Mouse (Mus musculus) lung, embryonic 16.5 days (tissue): ENCODE measurements around the gene Rnase13. TPM values are rescaled to one million over a fixed set of nuclear protein-coding genes. Genes with fewer than 3 reads are reported as not detected.

Experiments used
- ATAC-seq: fragments of 200-750 bp; cut with Nextera tagmentation; 2 replicates; pipeline ENCODE4 v1.8.0; 2017; ENCODE audit warnings: low read depth, mild to moderate bottlenecking, moderate library complexity
- H3K27ac ChIP-seq: fragments of 300-500 bp; sonication (generic); 2 replicates; pipeline ENCODE4 v1.5.1; 2014; ENCODE audit warnings: mild to moderate bottlenecking, control low read depth, low read length
- H3K27me3 ChIP-seq: fragments of 300-500 bp; sonication (generic); 2 replicates; pipeline ENCODE4 v1.6.1; 2014; ENCODE audit warnings: low read depth, low read length, mixed read lengths; ENCODE audit not compliant: control insufficient read depth, insufficient read depth
- H3K36me3 ChIP-seq: fragments of 300-500 bp; sonication (generic); 2 replicates; pipeline ENCODE4 v1.6.1; 2014; ENCODE audit warnings: low read length; ENCODE audit not compliant: control insufficient read depth, insufficient read depth
- H3K4me1 ChIP-seq: fragments of 300-500 bp; sonication (generic); replicated peaks from 2 replicates; pipeline ENCODE4 v1.6.1; 2014; ENCODE audit warnings: low read length, mixed read lengths; ENCODE audit not compliant: control insufficient read depth, insufficient read depth
- H3K4me2 ChIP-seq: fragments of 300-500 bp; sonication (generic); 2 replicates; pipeline ENCODE4 v1.6.1; 2014; ENCODE audit warnings: low read depth, low read length, control low read depth
- H3K4me3 ChIP-seq: fragments of 300-500 bp; sonication (generic); 2 replicates; pipeline ENCODE4 v1.5.1; 2014; ENCODE audit warnings: mild to moderate bottlenecking, low read length, control low read depth
- H3K9ac ChIP-seq: fragments of 300-500 bp; sonication (generic); 2 replicates; pipeline ENCODE4 v1.6.1; 2014; ENCODE audit warnings: low read length, control low read depth
- H3K9me3 ChIP-seq: fragments of 300-500 bp; sonication (generic); 2 replicates; pipeline ENCODE4 v1.6.1; 2016; ENCODE audit warnings: low read length; ENCODE audit not compliant: control insufficient read depth
- WGBS: fragments of 180-500 bp; shearing (Covaris S2); extraction: QIAGEN DNeasy Blood & Tissue Kit; methylation state at CpG from one replicate; pipeline ENCODE4 v1.1.7; 2014; 5-methylcytosine and 5-hydroxymethylcytosine counted together
- polyA plus RNA-seq: library from polyadenylated mRNA; unstranded; fragments of >200 nt; fragmentation: Nextera tagmentation; extraction: Ambion mirVana; gene quantifications from 2 replicates; pipeline ENCODE4 v1.2.1, GENCODE M21; 2015

Gene Rnase13
- polyA plus RNA-seq, 1 experiment from 2014 or later, result not detected

DNA sequence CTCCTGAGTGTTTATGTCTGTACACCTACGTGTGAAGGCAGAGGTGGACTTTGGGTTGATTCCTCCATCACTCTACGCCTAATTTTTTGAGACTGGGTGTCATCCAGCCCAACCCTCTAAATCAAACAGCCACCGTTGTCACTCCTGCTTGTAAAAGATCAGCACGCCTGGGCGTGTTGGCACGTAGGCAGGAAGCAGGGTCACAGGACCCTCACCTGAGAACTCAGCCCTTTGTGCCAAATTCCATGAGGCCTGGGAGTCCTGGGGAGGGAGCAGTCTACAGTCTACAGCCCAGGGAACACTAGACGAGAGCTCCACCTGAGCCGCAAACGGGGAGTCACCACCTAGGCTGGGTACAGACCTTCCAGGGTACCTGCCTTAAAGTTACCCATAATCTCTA is 18.8 kb downstream of the Rnase13 start:
- Histone ChIP-seq H3K27ac (no peak overlapping the region), H3K36me3 (no peaks in the 10 kb centered on the region), H3K9ac (no peak overlapping the region), H3K4me2 (no peak overlapping the region), H3K9me3 (no peaks in the 10 kb centered on the region), H3K4me1 (peaks cover 6% of the 10 kb centered on the region; the same call in 1 of the 2 replicates), H3K27me3 (no peaks in the 10 kb centered on the region), H3K4me3 (no peak overlapping the region)
- 69% methylated on average over 9 of the region's 9 CpGs for WGBS
- ATAC-seq, result peak; percentile 32; the same call in 1 of the 2 replicates

DNA sequence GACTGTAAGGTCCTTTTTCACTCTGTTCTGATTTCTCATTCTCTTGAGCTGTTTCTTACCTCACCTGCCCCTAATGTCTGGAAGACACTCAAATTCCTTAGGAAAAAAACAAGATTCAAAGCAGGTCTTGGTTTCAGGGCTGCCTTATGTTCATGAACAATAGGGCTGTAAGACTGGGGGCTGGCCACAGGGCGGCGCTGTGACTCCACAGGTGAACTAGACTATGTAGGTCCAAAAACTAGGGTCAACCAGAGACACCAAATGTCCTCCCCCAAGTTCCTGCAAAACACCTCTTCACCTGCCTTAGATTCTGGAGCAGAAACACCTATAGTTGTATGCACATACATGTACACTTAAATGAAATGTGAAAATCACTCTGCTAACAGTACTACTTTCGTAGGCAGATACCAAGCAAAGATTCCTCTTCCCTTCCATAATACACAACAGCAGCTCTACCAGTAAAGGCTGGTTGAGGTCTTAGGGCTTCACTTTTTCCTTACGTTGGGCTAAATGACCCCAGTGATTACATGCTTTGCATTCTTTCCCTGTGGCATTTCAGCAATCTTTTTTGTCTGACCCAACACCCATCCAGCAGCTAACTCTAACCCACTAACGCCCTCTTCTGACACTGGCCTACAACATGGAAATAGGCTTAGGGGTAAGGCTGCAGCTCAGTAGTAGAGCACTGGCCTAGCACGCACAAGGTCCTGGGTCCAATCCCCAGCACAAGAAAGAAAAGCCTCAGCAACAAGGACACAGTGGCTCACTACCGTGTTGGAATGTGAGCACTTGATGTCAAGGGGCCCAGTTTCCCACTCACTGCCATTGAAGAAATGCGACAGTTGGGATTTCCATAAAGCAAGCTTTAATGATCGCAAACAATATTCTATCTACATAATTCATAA is 19.5 kb downstream of the Rnase13 start:
- H3K4me1 ChIP-seq, result peaks cover 6% of the 10 kb centered on the region; the same call in 1 of the 2 replicates
- no peak overlapping the region for H3K9ac ChIP-seq
- no peak overlapping the region for H3K27ac ChIP-seq
- no peaks in the 10 kb centered on the region for H3K36me3 ChIP-seq
- WGBS, result 49% methylated on average over 9 of the region's 9 CpGs
- H3K9me3 ChIP-seq, result no peaks in the 10 kb centered on the region
- peak; percentile 74 for ATAC-seq
- no peak overlapping the region for H3K4me3 ChIP-seq
- no peaks in the 10 kb centered on the region for H3K27me3 ChIP-seq
- no peak overlapping the region for H3K4me2 ChIP-seq

DNA sequence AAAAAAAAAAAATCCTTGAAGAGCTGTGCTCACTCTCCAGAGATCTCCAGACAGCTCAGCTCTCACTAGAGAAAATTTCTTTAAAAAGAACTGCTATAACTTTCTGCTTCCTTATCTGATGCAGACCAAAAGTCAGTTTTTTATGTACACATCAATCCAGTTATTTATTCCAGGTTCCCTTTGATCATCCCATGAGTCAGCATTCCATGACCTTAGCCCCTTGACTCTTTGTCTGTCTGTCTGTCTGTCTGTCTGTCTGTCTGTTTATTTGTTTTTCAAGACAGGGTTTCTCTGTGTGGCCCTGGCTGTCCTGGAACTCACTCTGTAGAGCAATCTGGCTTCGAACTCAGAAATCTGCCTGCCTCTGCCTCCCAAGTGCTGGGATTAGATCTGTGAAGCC is 23.2 kb downstream of the Rnase13 start:
- Histone ChIP-seq H3K36me3 (no peaks in the 10 kb centered on the region), H3K9ac (no peak overlapping the region), H3K4me2 (no peak overlapping the region), H3K9me3 (no peaks in the 10 kb centered on the region), H3K27ac (no peak overlapping the region), H3K27me3 (no peaks in the 10 kb centered on the region), H3K4me3 (no peak overlapping the region), H3K4me1 (peaks cover 6% of the 10 kb centered on the region; the same call in 1 of the 2 replicates)
- WGBS, result 84% methylated on average over 1 of the region's 1 CpGs
- ATAC-seq, result no peak

DNA sequence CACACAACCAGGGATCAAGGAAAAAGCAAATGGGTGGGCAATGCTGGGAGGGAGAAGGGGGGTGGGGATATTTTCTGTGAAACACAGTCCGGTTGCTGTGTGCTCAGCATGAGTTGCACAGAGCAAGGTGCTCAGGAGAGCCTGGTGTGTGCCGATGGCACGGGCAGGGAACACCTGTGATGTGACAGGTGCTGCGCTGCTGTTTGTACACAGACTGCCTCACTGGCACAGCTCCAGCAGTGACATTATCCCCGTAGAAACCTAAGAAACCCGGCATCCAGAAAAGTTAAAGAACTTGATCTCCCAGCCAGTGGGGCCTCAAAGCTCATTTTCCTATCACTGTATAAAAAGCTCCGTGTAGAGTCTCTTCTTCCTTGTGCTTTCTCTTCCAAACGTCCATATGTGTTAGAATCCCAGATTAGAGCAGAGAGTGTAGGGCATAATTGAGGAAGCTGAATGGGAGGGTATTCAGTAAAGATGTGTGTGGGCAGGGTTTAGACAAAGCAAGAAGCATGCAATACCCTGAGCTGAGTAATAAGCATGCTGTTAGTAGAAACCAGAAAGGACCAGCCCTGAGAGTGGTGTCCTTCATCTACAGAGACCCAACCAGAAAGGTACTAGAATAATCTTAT is 25.9 kb downstream of the Rnase13 start:
- 58% methylated on average over 8 of the region's 8 CpGs for WGBS
- H3K9ac ChIP-seq, result no peak overlapping the region
- H3K27me3 ChIP-seq, result no peaks in the 10 kb centered on the region
- no peak overlapping the region for H3K4me3 ChIP-seq
- peaks cover 3% of the 10 kb centered on the region for H3K36me3 ChIP-seq
- no peak overlapping the region for H3K27ac ChIP-seq
- ATAC-seq, result no peak
- H3K4me1 ChIP-seq, result peaks cover 5% of the 10 kb centered on the region; the same call in 1 of the 2 replicates
- no peak overlapping the region for H3K4me2 ChIP-seq
- H3K9me3 ChIP-seq, result no peaks in the 10 kb centered on the region

DNA sequence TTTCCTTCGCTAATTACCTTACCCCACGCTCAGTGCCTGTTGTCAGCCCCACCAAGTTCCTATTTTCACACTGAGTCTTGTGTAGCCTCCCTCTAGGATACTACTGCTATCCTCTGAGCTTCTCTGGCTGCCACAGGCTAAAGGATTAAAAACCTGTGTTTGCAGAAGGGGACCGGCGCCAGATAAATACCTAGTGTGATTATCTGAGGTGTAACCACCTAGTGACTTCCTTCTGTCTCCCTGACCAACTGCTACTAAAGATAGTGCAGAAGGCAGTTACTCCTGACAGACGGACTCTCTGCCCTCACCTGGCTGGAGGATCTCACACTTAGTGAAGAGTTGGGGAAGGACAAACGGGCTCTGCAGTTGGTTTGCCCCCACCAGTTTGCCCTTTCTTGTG is 26.6 kb downstream of the Rnase13 start:
- Histone ChIP-seq H3K4me1 (peaks cover 5% of the 10 kb centered on the region; the same call in 1 of the 2 replicates), H3K36me3 (peaks cover 9% of the 10 kb centered on the region), H3K4me2 (no peak overlapping the region), H3K4me3 (no peak overlapping the region), H3K27me3 (no peaks in the 10 kb centered on the region), H3K27ac (no peak overlapping the region), H3K9me3 (no peaks in the 10 kb centered on the region), H3K9ac (no peak overlapping the region)
- no peak for ATAC-seq
- WGBS, result 76% methylated on average over 6 of the region's 6 CpGs

DNA sequence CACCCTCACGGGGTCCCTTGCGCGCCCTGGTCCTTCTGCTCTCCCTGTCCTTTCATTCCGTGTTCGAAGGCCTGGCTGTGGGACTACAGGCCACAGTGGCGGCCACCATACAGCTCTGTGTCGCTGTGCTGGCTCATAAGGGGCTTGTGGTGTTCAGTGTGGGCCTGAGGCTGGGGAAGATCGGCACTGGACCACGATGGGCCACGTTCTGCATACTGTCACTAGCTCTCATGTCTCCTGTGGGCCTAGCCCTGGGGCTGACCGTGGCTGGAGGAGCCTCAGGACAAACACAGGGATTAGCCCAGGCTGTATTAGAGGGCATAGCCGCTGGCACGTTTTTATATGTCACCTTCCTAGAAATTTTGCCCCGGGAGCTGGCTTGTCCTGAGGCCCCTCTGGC is 27.5 kb downstream of the Rnase13 start:
- no peaks in the 10 kb centered on the region for H3K27me3 ChIP-seq
- WGBS, result 77% methylated on average over 14 of the region's 14 CpGs
- H3K4me2 ChIP-seq, result no peak overlapping the region

DNA sequence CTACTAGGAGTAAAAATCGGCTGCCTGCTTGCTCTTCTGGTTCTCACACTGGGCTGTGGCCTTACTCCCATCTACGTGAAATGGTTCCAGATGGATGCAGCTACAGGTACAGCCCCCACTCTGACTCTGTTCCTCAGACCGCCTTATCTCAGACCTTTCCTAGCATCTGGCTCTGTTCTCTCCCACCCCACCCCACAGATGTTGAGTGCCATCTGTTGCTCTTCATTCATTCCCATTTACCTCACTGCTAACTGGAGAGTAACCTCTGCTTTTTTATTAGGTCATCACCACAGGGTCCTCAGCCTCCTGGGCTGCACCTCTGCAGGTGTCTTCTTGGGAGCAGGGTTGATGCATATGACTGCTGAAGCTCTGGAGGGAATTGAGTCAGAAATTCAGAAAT is 28.8 kb downstream of the Rnase13 start:
- H3K4me3 ChIP-seq, result no peak overlapping the region
- H3K27ac ChIP-seq, result peak overlapping the region; percentile 15; the same call in 1 of the 2 replicates
- 41% methylated on average over 3 of the region's 3 CpGs for WGBS
- no peak; the same call in 1 of the 2 replicates for ATAC-seq
- no peak overlapping the region for H3K9ac ChIP-seq
- no peak overlapping the region for H3K4me2 ChIP-seq
- peaks cover 5% of the 10 kb centered on the region; the same call in 1 of the 2 replicates for H3K4me1 ChIP-seq
- no peaks in the 10 kb centered on the region for H3K9me3 ChIP-seq
- H3K27me3 ChIP-seq, result no peaks in the 10 kb centered on the region
- H3K36me3 ChIP-seq, result peaks cover 25% of the 10 kb centered on the region

More for the DNA sequence above, 27.5 kb downstream of the Rnase13 start:
- Histone ChIP-seq H3K36me3 (peaks cover 15% of the 10 kb centered on the region), H3K4me1 (peaks cover 5% of the 10 kb centered on the region; the same call in 1 of the 2 replicates), H3K4me3 (no peak overlapping the region), H3K9ac (no peak overlapping the region), H3K27ac (no peak overlapping the region), H3K9me3 (no peaks in the 10 kb centered on the region)
- ATAC-seq, result no peak

DNA sequence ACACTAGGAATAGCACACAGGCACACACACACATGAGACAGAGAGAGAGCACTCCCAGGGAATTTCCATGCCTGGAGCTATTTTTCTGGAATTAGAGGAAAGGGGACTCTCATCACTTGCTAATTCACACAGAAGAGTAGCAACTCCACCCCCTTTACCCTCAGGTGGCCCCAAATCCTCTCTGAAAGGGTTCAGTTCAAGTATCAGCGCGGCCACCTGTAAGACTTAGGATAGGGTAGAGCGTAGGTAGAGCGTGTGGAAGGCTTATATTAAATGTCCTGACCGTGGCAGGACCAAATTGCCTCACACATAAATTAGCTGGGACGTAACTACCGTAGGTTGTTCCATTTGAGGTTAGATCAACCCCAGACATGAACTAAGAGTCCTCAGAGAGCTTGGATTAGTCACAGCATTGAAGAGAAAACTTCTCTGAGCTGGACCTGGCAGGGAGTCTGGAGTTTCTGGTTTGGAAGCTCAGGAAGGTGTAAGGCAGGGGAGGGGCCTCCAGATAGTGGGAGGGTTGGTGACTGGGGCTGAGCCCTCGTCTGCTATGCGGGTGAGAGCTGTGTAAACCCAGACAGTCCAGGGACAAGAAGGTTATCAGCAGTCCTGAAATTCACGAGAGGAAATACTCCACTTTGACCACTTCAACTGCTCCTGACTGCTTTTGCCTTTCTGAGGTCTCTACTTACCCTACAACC is 29.3 kb downstream of the Rnase13 start:
- Histone ChIP-seq H3K27ac (peak overlapping the region; percentile 23; the same call in 1 of the 2 replicates), H3K4me2 (no peak overlapping the region), H3K9ac (no peak overlapping the region), H3K36me3 (peaks cover 28% of the 10 kb centered on the region), H3K4me3 (no peak overlapping the region), H3K27me3 (no peaks in the 10 kb centered on the region), H3K4me1 (peaks cover 5% of the 10 kb centered on the region; the same call in 1 of the 2 replicates), H3K9me3 (no peaks in the 10 kb centered on the region)
- 24% methylated on average over 10 of the region's 10 CpGs for WGBS
- ATAC-seq, result peak; percentile 93
